Mouse (Mus musculus): Measurements from ENCODE around the gene Olfr741. TPM values are rescaled to one million over a fixed set of nuclear protein-coding genes. Genes with fewer than 3 reads are reported as not detected.

The Olfr741 gene
- not detected in 2 replicates for polyA plus RNA-seq (2012; rRNA removed)

DNA sequence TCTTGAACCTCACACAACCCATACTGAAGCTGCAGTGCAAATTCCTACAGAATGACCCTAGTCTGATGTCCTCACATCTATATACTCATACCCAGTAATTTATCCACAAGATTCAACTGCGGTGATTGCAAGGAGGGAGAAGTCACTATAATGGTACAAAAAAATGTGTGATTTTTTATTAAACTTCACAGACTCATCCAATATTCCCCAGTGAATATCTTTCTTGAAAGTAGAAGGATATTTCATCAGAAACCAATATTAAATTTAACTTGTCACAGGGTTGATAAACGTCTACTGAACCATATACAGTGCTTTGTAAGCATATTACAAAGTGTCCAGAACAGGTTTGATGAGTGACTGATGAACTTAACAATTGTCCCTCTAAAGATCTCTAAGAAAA lies at the start of gene Olfr741:
Olfr741 (plus strand) TSS at position 301 of the 400 bp plus-strand sequence.
- DNase-seq (ENCODE audit: extremely low spot score in 1 of 2, low spot score in 1 of 2) = no peak

DNA sequence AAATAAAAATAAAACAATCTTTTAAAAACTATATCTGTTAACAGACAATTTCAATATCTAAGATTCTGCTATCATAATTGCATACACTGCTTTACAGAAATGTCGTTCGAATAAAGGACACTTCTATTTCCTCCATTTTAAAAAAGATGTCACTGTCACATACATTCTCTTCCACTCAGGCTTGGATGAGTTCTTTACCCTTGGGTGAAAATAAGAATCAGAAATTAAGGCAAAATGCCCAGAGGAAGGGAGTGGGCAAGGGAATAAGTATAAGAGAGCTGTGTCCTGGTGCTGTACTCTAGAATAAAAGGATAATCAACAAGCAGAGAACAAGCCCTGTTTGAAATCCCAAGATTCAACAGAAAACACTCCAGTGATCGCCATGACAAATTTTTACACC lies 27.3 kb upstream of the Olfr741 start, which contains the start of gene Olfr740:
Olfr740 (plus strand) TSS at position 301 of the 400 bp plus-strand sequence.
- DNase-seq (ENCODE audit: extremely low spot score in 1 of 2, low spot score in 1 of 2) = no peak

DNA sequence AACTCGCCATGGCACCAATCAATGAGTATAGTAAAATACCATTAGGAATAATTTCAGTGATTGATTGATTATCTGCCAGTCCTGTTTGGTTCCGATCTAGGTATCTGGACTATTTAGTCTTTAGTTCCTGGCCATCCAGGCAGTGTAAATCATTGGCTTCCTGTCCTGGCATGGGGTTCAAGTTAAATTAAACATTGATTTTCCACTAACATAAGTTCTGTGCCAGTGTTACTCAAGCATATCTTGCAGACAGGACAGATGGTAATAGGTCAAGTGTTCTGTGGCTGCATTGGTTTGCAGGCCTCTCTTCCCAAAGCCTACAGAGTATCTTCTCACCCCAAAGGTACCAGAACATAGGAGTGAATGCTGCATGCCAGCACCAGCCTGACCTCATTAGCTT lies 5.9 kb downstream of the Olfr741 start:
- DNase-seq (ENCODE audit: extremely low spot score in 1 of 2, low spot score in 1 of 2) = no peak

DNA sequence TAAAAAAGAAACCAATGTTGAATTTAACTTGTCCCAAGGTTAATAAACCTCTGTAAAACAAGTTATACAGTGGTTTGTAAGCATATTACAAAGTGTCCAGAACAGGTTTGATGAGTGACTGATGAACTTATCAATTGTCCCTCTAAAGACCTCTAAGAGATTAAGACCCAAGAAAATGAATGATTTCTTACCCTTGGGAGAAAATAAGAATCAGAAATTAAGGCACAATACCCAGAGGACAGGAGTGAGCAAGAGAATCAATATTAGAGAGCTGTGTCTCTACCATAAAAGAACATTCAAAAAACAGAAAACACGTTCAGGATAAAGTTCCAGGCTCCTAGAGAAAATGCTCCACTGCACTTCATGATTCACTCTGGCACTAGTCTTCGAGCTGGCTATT lies 30.8 kb downstream of the Olfr741 start, which contains the start of gene Olfr742:
Olfr742 (plus strand) TSS at position 301 of the 400 bp plus-strand sequence.
- DNase-seq (ENCODE audit: extremely low spot score in 1 of 2, low spot score in 1 of 2) = no peak

DNA sequence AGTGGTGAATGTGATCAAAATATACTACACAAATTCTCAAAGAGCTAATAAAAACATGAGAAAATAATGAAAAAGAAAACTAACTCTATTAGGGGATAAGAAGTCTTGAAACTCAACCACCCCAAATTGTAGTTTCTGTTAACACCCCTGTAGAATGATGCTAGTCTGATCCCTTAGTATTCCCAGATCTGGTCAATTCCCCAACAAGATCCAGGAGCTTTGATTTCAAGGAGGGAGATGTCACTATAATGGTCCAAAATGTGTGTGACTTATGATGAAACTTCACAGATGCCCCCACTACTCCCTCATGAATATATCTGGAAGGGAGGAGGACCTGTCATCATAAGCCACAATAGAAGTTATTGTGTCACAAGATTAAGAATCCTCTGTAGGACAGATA lies 49.0 kb downstream of the Olfr741 start, which contains the start of gene Olfr743:
Olfr743 (plus strand) TSS at position 301 of the 400 bp plus-strand sequence.
- DNase-seq (ENCODE audit: extremely low spot score in 1 of 2, low spot score in 1 of 2) = no peak

Other genes starting within 250 kb of the Olfr741 start
- not detected in 2 replicates for gene Olfr731, start 230.9 kb upstream of the Olfr741 start, polyA plus RNA-seq (2012; rRNA removed)
- gene Olfr732, start 188.5 kb upstream of the Olfr741 start, polyA plus RNA-seq (2012; rRNA removed) = not detected in 2 replicates
- not detected in 2 replicates for gene Olfr733, start 171.2 kb upstream of the Olfr741 start, polyA plus RNA-seq (2012; rRNA removed)
- gene Olfr734, start 146.0 kb upstream of the Olfr741 start, polyA plus RNA-seq (2012; rRNA removed) = not detected in 2 replicates
- not detected in 2 replicates for gene Olfr735, start 123.9 kb upstream of the Olfr741 start, polyA plus RNA-seq (2012; rRNA removed)
- gene Tlr11, start 114.8 kb upstream of the Olfr741 start, polyA plus RNA-seq (2012; rRNA removed) = not detected in 2 replicates
- not detected in 2 replicates for gene Olfr736, start 91.6 kb upstream of the Olfr741 start, polyA plus RNA-seq (2012; rRNA removed)
- not detected in 2 replicates for gene Olfr738, start 65.2 kb upstream of the Olfr741 start, polyA plus RNA-seq (2012; rRNA removed)
- gene Olfr739, start 54.1 kb upstream of the Olfr741 start, polyA plus RNA-seq (2012; rRNA removed) = not detected in 2 replicates
- 0.08 TPM in 1 of 2 replicates, not detected in the other for gene Olfr740, start 27.2 kb upstream of the Olfr741 start, polyA plus RNA-seq (2012; rRNA removed)
- gene Olfr742, start 30.9 kb downstream of the Olfr741 start, polyA plus RNA-seq (2012; rRNA removed) = not detected in 2 replicates
- gene Olfr743, start 49.1 kb downstream of the Olfr741 start, polyA plus RNA-seq (2012; rRNA removed) = not detected in 2 replicates
- not detected in 2 replicates for gene Olfr744, start 142.1 kb downstream of the Olfr741 start, polyA plus RNA-seq (2012; rRNA removed)
- gene Olfr745, start 166.7 kb downstream of the Olfr741 start, polyA plus RNA-seq (2012; rRNA removed) = 0.06 TPM in 1 of 2 replicates, not detected in the other
- not detected in 2 replicates for gene Olfr746, start 174.3 kb downstream of the Olfr741 start, polyA plus RNA-seq (2012; rRNA removed)
- gene Olfr747, start 220.5 kb downstream of the Olfr741 start, polyA plus RNA-seq (2012; rRNA removed) = not detected in 2 replicates
- not detected in 2 replicates for gene Olfr748, start 234.6 kb downstream of the Olfr741 start, polyA plus RNA-seq (2012; rRNA removed)